Mouse (Mus musculus) adrenal gland, postnatal 25 days (tissue): Measurements from ENCODE around the gene I830077J02Rik. TPM values are rescaled to one million over a fixed set of nuclear protein-coding genes. Genes with fewer than 3 reads are reported as not detected.
"Not testable (repeated sequence)": the region's sequence is repeated elsewhere in the genome, so short reads cannot be mapped to it uniquely, and the experiment has no call there.

ENCODE experiments used
- DNase-seq: peaks from one replicate; pipeline ENCODE4 v3.0.0; 2021; ENCODE audit warnings: mixed read lengths
- total RNA-seq: library from RNA; stranded (reverse); gene quantifications from 2 replicates; pipeline ENCODE4 v1.2.3, GENCODE M21; 2021

The I830077J02Rik gene
- total RNA-seq, 1 experiment from 2014 or later: 0.49 TPM

DNA sequence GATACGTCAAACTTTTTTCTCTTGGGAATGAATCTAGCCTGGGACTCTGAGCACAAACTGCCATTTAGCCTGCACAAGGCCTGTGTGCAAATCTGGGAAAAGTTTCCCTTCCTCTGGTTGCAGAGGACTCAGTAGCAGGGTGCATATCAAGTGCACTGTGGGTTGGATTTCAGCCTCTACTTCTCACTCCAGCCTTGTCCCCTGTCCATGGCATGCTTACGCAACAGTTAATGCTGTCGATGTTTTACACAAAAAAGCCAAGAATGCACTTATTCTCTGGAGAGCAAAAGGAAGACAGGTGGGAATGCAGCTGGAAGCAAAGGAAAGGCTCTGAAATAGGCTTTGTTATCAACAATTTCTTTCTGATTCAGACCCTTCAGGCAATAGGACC, 14.1 kb downstream of the I830077J02Rik start:
- DNase-seq: no peak

DNA sequence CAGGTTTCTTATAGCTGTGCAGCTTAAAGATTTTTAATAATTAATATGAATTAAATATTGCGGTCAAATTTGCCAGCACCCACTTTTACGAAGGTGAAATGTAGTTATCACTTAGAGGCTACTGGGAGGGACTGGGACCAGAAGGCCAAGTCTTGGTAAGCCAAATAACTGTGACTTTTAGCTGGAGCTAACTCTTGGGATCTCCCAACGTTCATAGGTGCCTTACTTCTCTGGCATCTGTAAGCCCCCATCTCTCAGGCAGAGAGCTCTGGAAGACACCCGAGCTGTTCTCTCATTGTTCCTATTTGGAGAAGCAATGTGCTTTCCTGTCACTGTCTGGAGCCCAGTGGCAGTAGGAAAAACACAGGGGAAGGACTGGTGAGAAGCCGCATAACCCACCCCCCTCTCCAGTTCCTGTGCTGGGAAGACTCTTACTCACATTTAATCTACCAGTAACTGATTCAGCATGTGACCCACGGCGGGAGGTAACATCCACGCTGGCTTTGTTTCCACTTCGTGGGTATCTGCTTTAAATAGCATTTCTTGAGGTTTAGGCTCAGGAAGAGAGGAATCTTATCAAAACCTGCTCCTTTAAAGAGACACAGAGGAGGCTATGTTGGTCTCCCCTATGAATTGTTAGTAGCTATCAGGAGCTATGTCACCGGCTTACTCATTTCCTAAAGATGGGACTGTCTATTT, 14.7 kb downstream of the I830077J02Rik start:
- DNase-seq: no peak

DNA sequence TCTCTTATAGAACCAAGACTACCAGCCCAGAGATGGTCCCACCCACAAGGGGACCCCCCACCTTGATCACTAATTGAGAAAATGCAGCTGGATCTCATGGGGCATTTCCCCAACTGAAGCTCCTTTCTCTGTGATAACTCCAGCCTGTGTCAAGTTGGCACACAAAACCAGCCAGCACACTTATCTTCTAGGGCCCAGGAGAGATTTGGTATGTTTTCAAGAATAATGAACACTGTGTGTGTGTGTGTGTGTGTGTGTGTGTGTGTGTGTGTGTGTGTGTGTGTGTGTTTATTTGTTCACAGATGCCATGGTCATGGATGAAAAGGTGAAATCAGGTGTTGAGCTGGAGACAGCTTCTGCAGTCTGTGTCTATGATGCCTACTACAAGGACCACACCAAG, 16.0 kb downstream of the I830077J02Rik start:
- not testable (repeated sequence) for DNase-seq

DNA sequence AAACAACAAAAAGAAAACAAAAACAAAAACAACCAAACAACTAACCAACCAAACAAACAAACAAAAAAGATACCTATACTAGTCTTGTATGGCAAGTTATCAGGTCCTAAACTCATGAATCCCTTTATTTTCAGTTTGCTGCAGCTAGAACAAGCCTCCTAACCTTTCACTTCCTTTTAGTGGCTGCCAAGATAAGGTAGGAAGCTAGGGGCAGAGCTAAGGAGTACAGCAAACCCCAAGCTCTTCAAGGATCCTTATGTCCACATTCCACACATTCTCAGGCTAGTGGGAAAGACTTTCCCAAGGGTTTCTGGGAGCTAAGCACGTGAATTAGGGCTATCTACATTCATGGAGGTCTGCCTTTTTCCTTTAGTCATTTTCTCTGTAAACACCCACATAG, 17.2 kb downstream of the I830077J02Rik start:
- no peak for DNase-seq

DNA sequence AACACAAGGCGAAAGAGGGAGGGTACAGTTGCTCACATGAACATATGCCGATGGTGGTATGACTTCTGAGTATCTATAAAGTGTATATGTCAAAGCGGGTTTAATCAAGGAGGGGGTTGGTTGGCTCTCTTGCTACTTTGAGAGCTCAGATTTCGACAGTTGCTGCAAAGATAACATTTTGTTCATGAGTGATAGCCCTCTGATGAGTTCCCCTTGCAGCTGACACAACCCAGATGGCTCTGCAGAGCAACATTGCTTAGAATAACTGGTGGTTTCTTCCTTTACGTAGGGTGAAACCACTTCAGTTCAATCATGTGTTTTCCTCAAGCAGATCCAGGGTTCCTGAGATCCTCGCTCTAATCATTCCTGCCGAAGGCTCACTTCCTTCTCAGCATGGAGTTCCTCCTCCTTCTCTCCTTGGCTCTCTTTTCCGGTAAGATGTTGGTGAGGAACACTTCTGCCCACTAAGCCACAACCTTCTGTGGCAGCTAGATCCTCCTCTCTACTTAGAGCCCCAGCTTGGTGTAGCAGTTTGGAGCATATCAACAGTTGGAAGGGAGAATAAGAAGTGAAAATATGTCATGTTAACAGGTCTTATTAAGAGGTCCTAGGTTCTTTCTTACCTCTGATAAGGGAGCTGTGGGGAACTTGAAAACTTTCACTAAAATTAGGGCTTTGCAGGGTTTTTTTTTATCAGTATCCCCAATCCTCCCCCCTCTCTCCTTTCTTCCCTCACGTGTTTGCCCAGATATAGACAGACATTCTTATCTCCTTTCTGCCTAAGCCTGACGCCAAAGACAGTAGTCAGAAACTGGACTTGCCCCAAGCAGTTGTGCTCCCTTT, 18.4 kb downstream of the I830077J02Rik start:
- no peak for DNase-seq

DNA sequence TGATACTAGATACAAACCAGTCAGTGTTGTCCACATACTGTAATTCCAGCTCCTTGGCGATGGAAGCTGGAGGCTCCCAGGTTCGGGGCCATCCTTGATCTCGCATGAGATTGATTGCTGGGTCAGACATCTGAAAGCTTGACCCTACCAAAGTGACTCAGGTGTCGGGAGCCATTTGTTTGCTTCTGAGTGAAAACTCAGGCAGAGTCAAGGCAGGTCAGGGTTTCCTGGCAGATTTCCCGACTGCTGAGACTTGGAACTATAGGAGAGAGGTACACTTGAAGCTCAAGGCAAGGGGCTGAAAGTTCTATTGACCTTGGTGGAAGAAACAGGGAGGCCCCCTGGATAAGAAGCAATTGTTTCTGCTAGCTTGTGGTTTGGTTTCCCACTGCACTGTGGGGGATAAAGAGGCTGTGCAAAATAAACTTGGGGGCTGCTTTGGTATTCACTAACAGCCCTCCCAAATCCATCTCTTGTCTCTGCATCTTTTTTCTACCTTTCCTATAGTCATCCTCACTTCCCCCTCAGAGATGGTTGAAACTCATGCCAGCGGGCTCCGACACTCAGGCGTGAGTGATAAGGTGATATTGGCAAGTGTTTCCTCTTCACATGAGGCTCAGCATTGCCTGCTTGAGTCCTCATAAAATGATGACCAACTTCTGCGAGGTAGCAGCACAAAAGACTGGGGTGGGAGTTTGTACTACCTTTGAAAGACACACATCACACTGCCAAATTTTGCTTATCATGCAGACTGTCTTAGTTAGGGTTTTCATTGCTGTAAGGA, 20.2 kb downstream of the I830077J02Rik start:
- no peak for DNase-seq

DNA sequence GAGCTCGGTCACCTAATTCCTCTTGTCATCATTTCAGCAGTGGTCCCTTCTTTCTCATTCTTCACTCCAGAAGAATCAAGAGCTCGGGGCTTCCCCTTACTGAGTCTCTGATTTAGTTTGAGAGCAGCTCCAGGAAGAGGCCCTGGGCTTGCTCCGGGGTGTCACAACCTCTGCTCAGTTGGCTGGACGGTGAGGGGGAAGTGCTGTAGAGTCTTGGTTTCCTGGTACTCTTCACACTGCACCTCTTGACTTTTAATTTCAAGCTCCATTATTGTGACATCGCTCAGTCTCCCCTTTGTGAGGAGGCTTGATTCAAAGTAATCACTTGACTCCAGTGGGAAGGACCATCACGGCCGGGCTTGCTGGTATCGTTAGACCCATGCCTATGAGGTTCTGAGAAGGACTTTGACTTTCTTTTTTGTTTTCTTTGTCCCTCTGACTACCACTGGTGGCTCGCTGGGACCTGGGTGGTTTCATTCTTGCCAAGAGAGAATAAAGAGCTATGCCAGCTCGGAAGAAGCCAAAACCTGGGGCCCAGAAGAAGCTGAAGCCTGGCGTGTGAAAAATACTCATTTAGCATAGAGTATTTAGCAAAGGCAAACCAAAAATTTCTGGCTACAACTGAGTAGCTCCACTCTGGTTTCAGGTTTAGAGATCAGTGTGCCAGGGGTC, 21.8 kb downstream of the I830077J02Rik start:
- DNase-seq: no peak

DNA sequence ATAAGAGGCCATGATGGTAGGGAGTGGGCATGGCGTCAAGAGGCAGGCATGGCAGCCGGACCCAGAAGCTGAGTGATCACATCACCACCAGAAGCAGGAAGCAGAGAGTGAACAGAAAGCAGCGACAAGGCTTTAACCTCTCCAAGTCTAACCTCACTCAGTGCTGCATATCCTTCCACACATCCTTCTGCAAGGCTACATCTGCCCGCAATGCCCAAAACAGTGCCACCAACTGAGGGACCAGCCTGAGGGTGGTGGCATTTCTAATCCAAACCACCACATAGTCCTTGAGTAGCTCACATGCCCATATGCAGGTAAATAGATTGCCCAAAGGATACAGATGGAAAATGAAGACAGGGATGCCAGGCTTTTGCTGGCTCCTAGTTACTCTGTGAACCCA, 23.5 kb downstream of the I830077J02Rik start:
- DNase-seq: no peak

DNA sequence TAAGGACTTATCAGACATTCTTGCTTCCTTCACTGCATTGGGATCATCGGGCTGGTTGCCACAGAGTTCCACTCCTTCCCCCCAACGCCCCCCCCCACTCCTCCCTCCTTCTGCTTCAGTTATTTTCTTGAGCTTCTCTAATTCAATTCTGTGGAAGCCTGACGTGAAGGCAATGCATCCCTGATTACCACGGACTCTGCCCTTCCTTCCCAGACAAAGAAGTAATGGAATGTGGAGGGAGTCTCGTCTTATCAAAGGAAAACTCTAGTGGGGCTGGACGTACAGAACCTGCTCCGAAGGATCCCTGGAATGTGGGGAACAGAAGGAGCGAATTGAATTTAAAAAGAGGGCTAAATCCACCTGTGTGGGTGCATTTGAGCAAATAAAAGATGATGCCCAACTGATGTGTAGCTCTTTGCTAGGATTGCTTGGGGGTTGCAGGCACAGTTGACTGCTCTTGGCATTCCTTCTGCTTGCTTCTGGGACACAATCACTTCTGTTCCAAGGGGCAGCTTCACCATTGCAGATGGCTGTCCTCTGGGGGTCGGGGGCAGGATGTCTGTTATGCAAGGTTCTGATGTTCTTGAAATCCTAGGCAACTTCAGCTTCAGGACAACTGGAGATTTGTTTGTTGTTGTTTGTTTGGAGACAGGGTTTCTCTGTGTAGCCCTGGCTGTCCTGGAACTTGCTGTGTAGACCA, 24.4 kb downstream of the I830077J02Rik start:
- no peak for DNase-seq

DNA sequence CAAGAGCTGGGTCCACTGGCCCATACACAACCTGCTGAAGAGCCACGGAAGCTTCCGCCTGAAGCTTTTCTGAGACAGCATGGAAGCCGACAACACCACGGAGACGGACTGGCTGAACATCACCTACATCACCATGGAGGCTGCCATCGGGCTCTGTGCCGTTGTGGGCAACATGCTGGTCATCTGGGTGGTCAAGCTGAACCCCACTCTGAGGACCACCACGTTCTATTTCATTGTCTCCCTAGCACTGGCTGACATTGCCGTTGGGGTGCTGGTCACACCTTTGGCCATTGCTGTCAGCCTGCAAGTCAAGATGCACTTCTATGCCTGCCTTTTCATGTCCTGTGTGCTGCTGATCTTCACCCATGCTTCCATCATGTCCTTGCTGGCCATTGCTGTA, 27.7 kb downstream of the I830077J02Rik start:
- DNase-seq: no peak

DNA sequence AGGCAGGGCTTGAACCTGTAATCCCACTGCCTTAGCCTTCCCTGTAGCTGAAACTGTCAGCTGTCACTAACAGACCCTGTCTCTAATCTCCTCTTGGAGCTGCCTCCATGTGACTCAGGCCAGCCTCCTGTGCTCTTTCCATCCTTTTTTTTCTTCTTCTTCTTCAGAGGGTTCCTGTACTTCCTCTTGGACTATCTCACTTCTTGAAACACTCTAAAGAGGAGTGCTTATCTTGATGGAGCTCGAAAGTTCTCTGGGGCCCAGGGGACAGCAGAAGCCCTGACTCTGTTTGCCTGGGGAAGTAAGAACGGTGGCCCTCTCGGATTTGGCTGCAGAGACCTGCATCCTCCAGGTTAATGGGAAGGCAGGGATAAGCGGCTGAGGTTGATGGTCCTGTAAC, 28.3 kb downstream of the I830077J02Rik start:
- DNase-seq: no peak

DNA sequence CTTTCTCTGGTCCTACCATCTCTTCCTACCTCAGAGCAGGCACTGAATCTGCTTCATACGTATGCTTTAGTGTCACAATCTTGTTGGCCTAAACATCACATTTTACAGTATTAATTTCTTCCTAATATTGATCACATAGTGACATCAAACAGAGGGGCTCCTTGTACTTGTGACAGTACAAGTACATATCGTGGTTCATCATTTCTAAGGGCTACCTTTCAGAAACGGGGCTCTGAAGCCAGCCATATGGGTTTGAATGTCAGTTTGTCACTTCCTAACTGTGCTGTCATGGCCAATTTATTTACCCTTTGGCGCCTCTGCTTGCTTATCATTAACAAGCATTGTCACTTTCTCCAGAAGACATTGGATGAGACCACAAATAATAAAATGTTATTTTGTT, 31.0 kb downstream of the I830077J02Rik start:
- DNase-seq: no peak

DNA sequence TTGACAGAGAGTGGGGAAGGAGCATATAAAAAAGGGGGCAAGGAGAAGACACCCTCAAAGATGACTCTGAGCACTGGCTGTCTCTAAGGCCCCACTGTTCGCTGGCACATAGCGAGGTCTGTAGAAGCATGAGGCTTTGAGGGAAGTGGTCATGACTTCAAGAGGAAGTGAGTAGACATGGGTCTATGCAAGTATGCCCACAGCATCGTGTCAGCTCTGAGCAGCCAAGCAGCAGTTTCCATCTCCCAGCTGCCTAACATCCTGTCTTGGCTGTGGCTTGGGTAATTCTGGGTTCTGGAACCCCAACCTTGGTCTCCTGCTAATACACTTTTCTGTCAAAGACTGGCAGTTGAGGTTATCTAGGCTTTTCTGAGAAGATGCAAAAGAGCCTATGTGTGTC, 31.7 kb downstream of the I830077J02Rik start:
- no peak for DNase-seq

DNA sequence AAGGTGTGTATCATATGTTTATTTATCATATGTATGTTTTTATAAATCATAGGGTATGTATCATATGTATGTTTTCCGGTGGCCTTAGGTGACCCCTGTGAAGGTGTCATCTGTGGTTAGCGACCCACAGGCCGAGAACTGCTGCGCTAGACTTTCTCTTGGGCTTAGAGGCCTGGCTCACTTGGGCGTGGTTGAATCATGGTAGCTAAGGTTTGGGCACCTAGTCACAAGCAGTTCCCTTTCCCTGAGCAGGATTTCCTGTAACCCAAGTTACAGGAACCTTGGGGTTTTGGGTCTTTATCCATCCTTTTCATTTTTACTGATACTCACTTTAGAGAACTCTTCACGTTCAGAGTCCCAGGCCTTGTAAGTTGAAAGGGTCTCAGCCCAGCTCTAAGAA, 32.2 kb downstream of the I830077J02Rik start:
- no peak for DNase-seq

DNA sequence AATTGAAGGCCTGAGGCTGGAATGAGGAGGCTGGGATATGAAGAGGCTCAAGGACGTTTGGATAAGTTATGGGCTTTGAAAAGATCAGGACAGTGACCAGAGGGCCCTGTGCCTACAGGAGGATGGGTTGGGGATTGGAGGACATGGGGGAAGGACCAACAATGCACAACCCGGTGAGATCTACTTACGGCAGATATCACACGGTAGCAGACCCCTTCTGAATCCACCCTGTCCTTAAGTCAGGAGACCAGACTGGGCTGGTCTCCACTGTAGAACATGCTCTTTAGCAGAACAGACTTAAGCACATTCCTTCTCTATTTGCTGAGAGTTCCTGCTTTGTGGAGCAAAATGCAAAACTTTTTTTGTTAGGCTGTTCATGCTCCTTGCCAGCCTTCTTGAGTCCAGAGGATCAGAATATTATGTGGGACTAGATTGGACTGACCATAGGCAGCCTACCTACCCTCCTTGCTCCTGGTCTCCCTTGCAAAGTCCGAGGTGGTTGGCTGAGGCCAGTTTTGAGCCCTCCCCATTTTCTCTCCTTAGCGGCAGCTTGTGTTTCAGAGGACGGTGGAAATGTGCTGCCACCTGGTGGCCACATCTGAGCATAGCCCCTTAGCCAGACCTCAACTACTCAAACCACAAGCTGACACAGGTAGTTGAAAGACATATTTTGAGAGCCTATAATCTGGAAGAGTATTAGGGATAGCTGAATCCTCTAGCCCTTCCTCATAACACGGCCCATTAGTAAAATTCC, 32.9 kb downstream of the I830077J02Rik start:
- peak; percentile 81 for DNase-seq

DNA sequence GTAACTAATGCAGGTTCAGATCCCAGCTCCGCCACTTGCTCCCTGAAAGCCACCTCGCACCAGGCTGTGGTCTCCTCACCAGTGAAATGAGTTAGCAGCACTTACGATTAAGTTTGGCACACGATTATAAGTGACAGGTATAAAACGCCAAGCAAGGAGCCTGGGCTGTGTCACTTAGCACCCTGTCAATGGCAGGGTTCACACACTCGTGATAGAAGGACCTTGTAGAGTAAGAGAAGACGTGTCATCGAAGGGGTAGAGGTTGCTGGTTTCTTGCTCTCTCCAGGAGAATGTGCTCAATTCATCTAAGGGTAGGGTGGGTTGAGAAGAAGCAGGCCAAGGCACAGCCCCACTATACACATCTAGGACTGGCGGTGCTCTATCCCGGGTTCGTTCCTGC, 33.6 kb downstream of the I830077J02Rik start:
- no peak for DNase-seq

DNA sequence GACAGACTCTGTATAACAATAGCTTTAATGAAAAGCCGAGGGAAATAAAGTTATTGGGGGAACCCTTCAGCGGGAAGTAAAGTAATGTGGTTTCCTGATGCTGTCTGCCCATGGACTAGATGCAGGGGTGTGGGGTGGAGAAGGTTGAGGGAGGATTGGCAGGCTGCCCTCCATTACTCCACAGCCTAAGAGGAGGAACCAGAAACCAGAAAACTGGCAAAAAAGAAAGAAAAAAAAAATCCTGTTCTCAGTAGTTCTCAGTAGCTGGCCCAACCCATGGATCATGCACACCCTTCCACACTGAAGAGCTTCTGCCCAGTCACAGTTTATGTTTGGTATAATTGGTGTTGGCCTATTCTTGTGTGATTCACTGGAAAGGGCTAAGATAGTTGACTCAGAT, 34.1 kb downstream of the I830077J02Rik start:
- peak; percentile 31 for DNase-seq

DNA sequence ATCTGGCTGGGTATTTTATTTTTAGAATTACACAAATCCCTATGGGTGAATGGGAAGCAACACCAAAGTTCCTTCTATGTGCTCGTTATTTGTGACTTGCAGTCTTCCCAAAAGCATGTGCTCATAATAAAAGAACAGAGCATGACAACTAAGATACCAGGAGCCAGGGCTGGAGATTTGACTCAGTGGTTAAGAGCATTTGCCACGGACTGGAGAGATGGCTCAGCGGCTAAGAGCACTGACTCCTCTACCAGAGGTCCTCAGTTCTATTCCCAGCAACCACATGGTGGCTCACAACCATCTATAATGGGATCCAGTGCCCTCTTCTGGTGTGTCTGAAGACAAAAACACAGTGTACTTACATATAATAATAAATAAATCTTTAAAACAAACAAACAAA, 35.7 kb downstream of the I830077J02Rik start:
- no peak for DNase-seq

DNA sequence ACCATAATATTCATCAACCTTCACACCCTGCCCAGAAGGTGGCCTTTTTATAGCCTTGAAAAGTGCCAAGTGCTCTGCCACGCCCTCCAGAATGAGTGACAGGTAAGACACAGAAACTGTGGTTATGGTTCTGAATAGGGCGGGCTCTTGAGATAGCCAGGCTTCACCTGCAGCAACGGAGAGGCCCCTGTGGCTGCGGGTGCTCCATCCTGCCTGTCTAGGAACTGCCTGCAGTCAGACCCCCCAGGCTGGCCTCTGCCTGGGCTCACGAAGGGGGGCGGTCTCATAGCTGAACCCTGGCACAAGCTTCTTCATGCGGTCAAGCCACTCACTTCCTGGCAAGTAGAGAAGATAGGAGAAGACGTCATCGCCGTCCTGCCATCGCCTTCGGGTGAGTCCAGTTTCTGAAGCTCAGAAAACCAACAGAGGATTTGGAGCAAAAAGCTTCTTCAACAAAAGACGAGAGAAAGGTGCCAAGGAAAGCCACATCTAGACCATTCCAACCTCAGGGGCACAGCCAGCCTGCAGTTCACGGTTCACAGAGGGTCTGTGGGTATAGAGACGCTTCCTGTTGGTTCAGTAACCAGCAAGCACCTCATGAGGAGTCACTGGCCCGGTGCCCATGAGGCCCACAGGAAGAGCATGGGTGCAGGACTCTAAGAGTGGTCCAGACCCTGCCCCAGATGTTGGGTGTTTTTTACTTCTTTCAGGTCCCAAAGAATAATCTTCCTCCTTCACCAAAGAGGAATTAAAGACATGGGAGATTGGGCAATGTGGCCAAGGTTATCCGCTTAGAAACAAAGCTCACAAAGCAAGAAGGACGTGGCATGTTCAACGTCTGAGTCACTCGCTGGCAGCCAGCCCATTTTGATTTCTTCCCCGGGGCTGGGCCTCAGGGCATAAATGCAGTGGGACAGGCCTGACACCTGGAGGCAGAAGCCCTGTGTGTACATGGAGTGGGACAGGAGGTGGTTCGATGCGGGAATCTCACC, 37.6 kb downstream of the I830077J02Rik start:
- DNase-seq: peak; percentile 99

DNA sequence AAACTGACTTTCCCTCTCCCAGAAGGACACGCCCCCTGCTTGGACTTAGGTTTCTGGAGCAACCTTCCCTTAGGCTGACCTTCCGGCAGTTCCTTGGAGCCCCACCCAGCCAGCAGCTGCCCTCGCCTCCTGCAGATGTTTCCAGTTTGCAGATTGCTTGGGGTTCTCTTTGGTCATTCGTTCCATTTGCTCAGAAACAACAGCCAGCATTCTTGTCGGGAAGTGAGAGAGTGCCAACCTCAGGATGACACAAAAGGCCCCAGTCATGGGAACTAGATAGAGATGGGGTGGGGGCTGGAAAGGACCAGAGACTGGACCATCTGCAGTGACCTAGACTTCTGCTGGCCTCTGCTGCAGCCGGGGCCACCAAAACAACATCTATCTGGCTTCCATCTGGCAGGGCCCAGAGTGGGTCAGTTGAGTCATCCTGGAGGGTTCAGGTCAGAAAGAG, 38.5 kb downstream of the I830077J02Rik start:
- DNase-seq: no peak
